Mouse (Mus musculus) lung, embryonic 14.5 days (tissue): ENCODE measurements around the gene Mcidas. TPM values are rescaled to one million over a fixed set of nuclear protein-coding genes. Genes with fewer than 3 reads are reported as not detected.
"Not testable (repeated sequence)": the region's sequence is repeated elsewhere in the genome, so short reads cannot be mapped to it uniquely, and the experiment has no call there.

Experiments used
- ATAC-seq: fragments of 200-750 bp; cut with Nextera tagmentation; 2 replicates; pipeline ENCODE4 v1.8.0; 2017; ENCODE audit warnings: mild to moderate bottlenecking, moderate TSS enrichment, moderate library complexity; ENCODE audit not compliant: insufficient read depth
- DNase-seq: peaks from one replicate; pipeline ENCODE4 v3.0.0-alpha.2; 2015
- H3K27ac ChIP-seq: fragments of 300-500 bp; sonication (generic); 2 replicates; pipeline ENCODE4 v1.5.1; 2014; ENCODE audit warnings: low read depth, mild to moderate bottlenecking, moderate library complexity
- H3K27me3 ChIP-seq: fragments of 300-500 bp; sonication (generic); 2 replicates; pipeline ENCODE4 v1.6.1; 2014; ENCODE audit warnings: low read length, control low read depth; ENCODE audit not compliant: insufficient read depth
- H3K36me3 ChIP-seq: fragments of 300-500 bp; sonication (generic); 2 replicates; pipeline ENCODE4 v1.6.1; 2014; ENCODE audit warnings: control low read depth; ENCODE audit not compliant: insufficient read depth
- H3K4me1 ChIP-seq: fragments of 300-500 bp; sonication (generic); 2 replicates; pipeline ENCODE4 v1.6.1; 2014; ENCODE audit warnings: antibody characterized with exemption, control low read depth; ENCODE audit not compliant: insufficient read depth
- H3K4me2 ChIP-seq: fragments of 300-500 bp; sonication (generic); 2 replicates; pipeline ENCODE4 v1.6.1; 2014; ENCODE audit warnings: mild to moderate bottlenecking
- H3K4me3 ChIP-seq: fragments of 300-500 bp; sonication (generic); 2 replicates; pipeline ENCODE4 v1.5.1; 2014; ENCODE audit warnings: low read depth, low read length
- H3K9ac ChIP-seq: fragments of 300-500 bp; sonication (generic); 2 replicates; pipeline ENCODE4 v1.6.1; 2014
- H3K9me3 ChIP-seq: fragments of 300-500 bp; sonication (generic); 2 replicates; pipeline ENCODE4 v1.6.1; 2016; ENCODE audit warnings: low read depth, low read length, control low read depth
- CTCF ChIP-seq: IDR thresholded peaks from 2 replicates; pipeline ENCODE4 v1.5.1; 2016; ENCODE audit warnings: antibody characterized with exemption, low read depth
- WGBS: fragments of 180-500 bp; shearing (Covaris S2); extraction: QIAGEN DNeasy Blood & Tissue Kit; methylation state at CpG from one replicate; pipeline ENCODE4 v1.1.7; 2014; 5-methylcytosine and 5-hydroxymethylcytosine counted together
- polyA plus RNA-seq: library from polyadenylated mRNA; unstranded; fragments of >200 nt; fragmentation: Nextera tagmentation; extraction: Ambion mirVana; gene quantifications from 2 replicates; pipeline ENCODE4 v1.2.1, GENCODE M21; 2014

Gene Mcidas
- polyA plus RNA-seq, 1 experiment from 2014 or later, result 1.1 TPM

DNA sequence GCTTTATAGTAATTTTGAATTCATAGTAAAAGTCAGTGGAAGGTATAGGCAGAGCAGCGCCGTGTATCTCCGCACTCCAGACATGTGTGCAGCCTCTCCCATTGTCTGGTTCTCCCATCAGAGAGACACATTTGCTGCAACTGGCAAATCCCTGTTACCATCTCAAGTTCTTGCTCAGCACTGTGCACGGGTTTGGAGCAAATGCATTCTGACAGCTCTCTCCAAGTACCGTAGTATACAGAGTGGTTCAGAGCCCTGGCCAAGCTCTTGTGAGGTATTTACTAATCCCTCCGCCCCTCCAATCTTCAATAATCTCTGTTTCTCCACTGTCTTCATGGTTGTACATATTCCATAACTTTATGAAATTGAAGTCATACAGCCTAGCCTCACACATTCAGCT, 19.0 kb downstream of the Mcidas start:
- Histone ChIP-seq H3K9me3 (no peaks in the 10 kb centered on the region), H3K9ac (no peak overlapping the region), H3K27ac (no peak overlapping the region), H3K27me3 (no peaks in the 10 kb centered on the region), H3K4me2 (peak overlapping the region; percentile 55; the same call in 1 of the 2 replicates), H3K36me3 (no peaks in the 10 kb centered on the region), H3K4me1 (no peaks in the 10 kb centered on the region), H3K4me3 (no peak overlapping the region)
- no peak for DNase-seq
- 69% methylated on average over 6 of the region's 6 CpGs for WGBS
- no peak for ATAC-seq
- TF ChIP-seq CTCF, result no peak

DNA sequence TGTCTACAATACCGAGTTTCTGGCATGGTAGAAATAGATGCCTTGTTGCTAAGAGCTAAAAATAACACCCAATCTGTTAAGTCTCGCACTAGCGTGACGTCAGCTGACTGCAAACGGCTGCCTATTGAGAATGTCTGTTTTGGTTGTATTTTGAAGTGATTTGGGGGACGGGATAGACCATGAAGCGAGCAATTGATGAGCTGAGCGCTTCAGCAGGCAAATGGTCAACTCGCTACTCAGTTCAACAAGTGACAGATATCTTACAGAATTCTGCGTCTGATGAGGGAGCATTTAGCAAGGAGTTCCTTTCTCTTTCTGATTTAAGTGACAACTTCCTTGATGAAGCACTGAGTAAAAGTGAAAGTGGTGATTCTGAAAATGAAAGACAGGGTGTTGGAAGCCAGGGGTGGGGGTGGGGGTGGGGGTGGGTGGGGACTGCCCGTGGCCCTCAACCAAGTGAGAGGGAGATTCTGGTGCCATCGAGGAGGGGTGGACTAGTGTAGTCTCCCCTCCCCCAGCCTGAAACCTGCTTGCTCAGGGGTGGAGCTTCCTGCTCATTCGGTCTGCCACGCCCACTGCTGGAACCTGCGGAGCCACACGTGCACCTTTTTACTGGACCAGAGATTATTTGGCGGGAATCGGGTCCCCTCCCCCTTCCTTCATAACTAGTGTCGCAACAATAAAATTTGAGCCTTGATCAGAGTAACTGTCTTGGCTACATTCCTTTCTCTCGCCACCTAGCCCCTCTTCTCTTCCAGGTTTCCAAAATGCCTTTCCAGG, 19.7 kb downstream of the Mcidas start:
- ATAC-seq, H3K9me3 ChIP-seq, H3K27ac ChIP-seq, H3K36me3 ChIP-seq, H3K4me1 ChIP-seq, H3K9ac ChIP-seq, H3K27me3 ChIP-seq, DNase-seq: not testable (repeated sequence)
- peak overlapping the region; percentile 18; the same call in 1 of the 2 replicates for H3K4me3 ChIP-seq
- 34% methylated on average over 18 of the region's 20 CpGs for WGBS
- H3K4me2 ChIP-seq, result peak overlapping the region; percentile 55

- Histone ChIP-seq H3K27me3 (no peaks in the 10 kb centered on the region), H3K9ac (no peak overlapping the region), H3K9me3 (no peaks in the 10 kb centered on the region), H3K4me2 (no peak overlapping the region), H3K4me3 (no peak overlapping the region), H3K27ac (no peak overlapping the region), H3K4me1 (no peaks in the 10 kb centered on the region), H3K36me3 (no peaks in the 10 kb centered on the region)
- TF ChIP-seq CTCF, result no peak
- 81% methylated on average over 2 of the region's 2 CpGs for WGBS
- no peak for DNase-seq
- ATAC-seq, result no peak
Observed at GRCm38 (mm10) chr13:113021521-113021920, 27.9 kb downstream of the Mcidas start.

DNA sequence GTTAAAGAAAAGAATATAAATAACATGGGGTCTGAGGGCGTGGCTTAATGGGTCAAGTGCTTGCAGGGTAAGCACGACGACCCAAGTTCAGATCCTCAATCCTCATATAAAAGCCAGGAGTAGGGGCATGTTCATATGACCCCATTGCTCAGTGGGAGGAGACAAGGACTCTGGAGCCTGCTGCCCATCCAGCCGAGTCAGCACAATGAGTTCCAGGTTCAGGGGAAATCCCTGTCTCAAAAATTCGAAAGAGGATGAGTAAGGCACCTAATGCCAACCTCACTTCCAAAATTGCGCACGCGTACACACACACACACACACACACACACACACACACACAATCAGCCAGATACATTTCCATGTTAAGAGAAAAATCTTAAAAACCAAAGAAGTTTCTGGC, 28.8 kb downstream of the Mcidas start:
- no peaks in the 10 kb centered on the region for H3K9me3 ChIP-seq
- H3K27me3 ChIP-seq, result no peaks in the 10 kb centered on the region
- H3K36me3 ChIP-seq, result no peaks in the 10 kb centered on the region
- no peak overlapping the region for H3K27ac ChIP-seq
- no peak overlapping the region for H3K4me2 ChIP-seq
- DNase-seq, result no peak
- no peak for TF ChIP-seq CTCF
- ATAC-seq, result no peak
- no peaks in the 10 kb centered on the region for H3K4me1 ChIP-seq
- H3K4me3 ChIP-seq, result no peak overlapping the region
- 67% methylated on average over 8 of the region's 8 CpGs for WGBS
- no peak overlapping the region for H3K9ac ChIP-seq

DNA sequence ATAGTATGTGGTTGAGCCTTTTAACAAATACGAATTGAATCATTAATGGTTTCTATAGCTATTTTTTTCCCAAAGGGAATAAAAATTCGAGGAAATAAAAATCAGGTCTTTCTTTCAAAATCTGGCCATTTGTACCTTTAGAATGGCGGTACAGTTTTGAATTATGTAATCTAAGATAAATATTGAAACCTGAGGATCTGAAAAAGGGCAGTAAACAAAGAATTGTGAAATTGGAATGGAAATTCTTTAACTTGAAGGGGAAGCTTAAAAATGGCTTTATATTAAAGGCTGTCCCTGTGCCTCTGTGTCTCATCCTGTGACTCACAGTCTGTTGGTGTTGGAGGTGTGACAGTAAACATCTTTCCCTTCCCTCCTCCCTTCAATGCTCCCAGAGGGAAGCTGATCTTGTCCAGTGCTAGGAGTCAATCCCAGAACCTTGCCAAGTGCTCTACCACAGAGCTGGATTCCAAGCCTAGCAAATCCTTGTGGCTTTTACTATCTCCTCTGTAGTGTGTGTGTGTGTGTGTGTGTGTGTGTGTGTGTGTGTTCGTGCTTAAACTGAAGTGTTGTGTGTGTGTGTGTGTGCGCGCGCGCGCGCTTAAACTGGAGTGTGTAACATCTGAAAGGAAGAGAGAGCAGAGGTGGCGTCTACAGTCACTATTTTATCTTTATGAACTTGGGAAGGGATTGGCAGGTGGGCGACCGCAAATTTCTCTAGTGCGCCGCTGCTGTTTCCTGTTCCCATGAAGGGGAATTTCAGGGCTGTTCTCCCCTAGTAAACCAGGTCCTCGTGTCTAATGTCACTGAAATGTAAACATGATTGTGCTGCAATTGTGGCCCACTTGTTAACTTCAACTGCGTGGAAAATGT, 29.9 kb downstream of the Mcidas start:
- H3K27ac ChIP-seq, result 0 out of 2 replicates have a peak overlapping the region, but pooled peaks have one; percentile 36
- no peak overlapping the region for H3K4me2 ChIP-seq
- DNase-seq, result no peak
- H3K36me3 ChIP-seq, result no peaks in the 10 kb centered on the region
- WGBS, result 61% methylated on average over 17 of the region's 17 CpGs
- H3K4me3 ChIP-seq, result no peak overlapping the region
- H3K9me3 ChIP-seq, result no peaks in the 10 kb centered on the region
- no peaks in the 10 kb centered on the region for H3K27me3 ChIP-seq
- TF ChIP-seq CTCF, result no peak
- H3K9ac ChIP-seq, result no peak overlapping the region
- ATAC-seq, result no peak
- H3K4me1 ChIP-seq, result no peaks in the 10 kb centered on the region

DNA sequence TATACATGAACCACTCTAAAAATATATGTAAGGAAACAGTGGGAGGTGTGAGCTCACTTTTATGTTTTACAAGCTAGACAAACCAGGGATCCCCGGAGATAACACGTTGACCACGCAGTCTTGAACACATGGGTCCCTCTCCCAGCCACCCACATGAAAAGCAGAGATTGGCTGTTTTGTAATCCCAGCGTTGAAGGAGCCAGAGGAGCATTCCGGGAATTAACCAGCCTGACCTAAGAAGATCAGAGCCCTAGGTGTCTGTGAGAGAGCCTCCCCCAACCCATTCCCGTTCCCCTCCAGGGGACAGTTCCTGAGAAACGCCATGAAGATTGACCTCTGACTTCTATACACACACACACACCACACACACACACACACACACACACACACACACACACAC, 37.7 kb downstream of the Mcidas start:
- Histone ChIP-seq H3K4me2 (peak overlapping the region; percentile 97), H3K36me3 (no peaks in the 10 kb centered on the region), H3K27me3 (peaks cover 38% of the 10 kb centered on the region), H3K4me3 (peak overlapping the region; percentile 52), H3K9ac (0 out of 2 replicates have a peak overlapping the region, but pooled peaks have one; percentile 54), H3K9me3 (no peaks in the 10 kb centered on the region), H3K27ac (no peak overlapping the region), H3K4me1 (no peaks in the 10 kb centered on the region)
- DNase-seq (no peak), ATAC-seq (0 out of 2 replicates have a peak, but pooled peaks have one; percentile 2)
- WGBS, result under 1% methylated on average over 7 of the region's 7 CpGs
- TF ChIP-seq CTCF, result no peak
